Mouse (Mus musculus): ENCODE measurements at regions not wholly inside any gene's neighbourhood (a gene's known extent, or its start where the extent isn't known, plus 50 kb on each side); places are given as distances from the start of the nearest gene placed in this dataset.

GRCm38 (mm10) chr5:126559011-126559410 is 682.6 kb upstream of the Tmem132c start:
- intact Hi-C loops (cut with DNase I), result no loop called here

GRCm38 (mm10) chr5:126565817-126566216 is 675.8 kb upstream of the Tmem132c start:
- intact Hi-C loops (cut with DNase I), result no loop called here

- intact Hi-C loops (cut with DNase I), result no loop called here
Measured at GRCm38 (mm10) chr5:126566226-126566625, 675.4 kb upstream of the Tmem132c start.

- intact Hi-C loops (cut with DNase I), result no loop called here
Measured at GRCm38 (mm10) chr5:126573766-126574165, 667.8 kb upstream of the Tmem132c start.

- intact Hi-C loops (cut with DNase I), result no loop called here
Measured at GRCm38 (mm10) chr5:126597786-126598330, 643.8 kb upstream of the Tmem132c start.

GRCm38 (mm10) chr5:126599561-126599960 is 642.0 kb upstream of the Tmem132c start:
- intact Hi-C loops (cut with DNase I), result no loop called here

- intact Hi-C loops (cut with DNase I), result no loop called here
Measured at GRCm38 (mm10) chr5:126606756-126607155, 634.9 kb upstream of the Tmem132c start.

- intact Hi-C loops (cut with DNase I), result no loop called here
Measured at GRCm38 (mm10) chr5:126612571-126612970, 629.0 kb upstream of the Tmem132c start.

- intact Hi-C loops (cut with DNase I), result loop anchor here (5.0 kb wide), 1 partner anchor 110 kb away; no protein-coding TSS in a partner anchor
Measured at GRCm38 (mm10) chr5:126622551-126622950, 619.1 kb upstream of the Tmem132c start.

- intact Hi-C loops (cut with DNase I), result loop anchor here (5.0 kb wide), 1 partner anchor 109 kb away; no protein-coding TSS in a partner anchor
Measured at GRCm38 (mm10) chr5:126623205-126623604, 618.4 kb upstream of the Tmem132c start.

GRCm38 (mm10) chr5:126629826-126630225 is 611.8 kb upstream of the Tmem132c start:
- intact Hi-C loops (cut with DNase I), result no loop called here

GRCm38 (mm10) chr5:126650415-126650814 is 591.2 kb upstream of the Tmem132c start:
- intact Hi-C loops (cut with DNase I), result no loop called here

GRCm38 (mm10) chr5:126651367-126651766 is 590.2 kb upstream of the Tmem132c start:
- intact Hi-C loops (cut with DNase I), result no loop called here

- intact Hi-C loops (cut with DNase I), result loop anchor here (10.0 kb wide), 1 partner anchor 142 kb away; no protein-coding TSS in a partner anchor
Measured at GRCm38 (mm10) chr5:126662648-126663047, 579.0 kb upstream of the Tmem132c start.

GRCm38 (mm10) chr5:126671156-126671555 is 570.5 kb upstream of the Tmem132c start:
- intact Hi-C loops (cut with DNase I), result no loop called here

- intact Hi-C loops (cut with DNase I), result no loop called here
Measured at GRCm38 (mm10) chr5:126680262-126680661, 561.3 kb upstream of the Tmem132c start.

- intact Hi-C loops (cut with DNase I), result no loop called here
Measured at GRCm38 (mm10) chr5:126699314-126699713, 542.3 kb upstream of the Tmem132c start.

- intact Hi-C loops (cut with DNase I), result no loop called here
Measured at GRCm38 (mm10) chr5:126703516-126704282, 537.9 kb upstream of the Tmem132c start.

GRCm38 (mm10) chr5:126705871-126706270 is 535.7 kb upstream of the Tmem132c start:
- intact Hi-C loops (cut with DNase I), result no loop called here

- intact Hi-C loops (cut with DNase I), result no loop called here
Measured at GRCm38 (mm10) chr5:126706701-126707100, 534.9 kb upstream of the Tmem132c start.

GRCm38 (mm10) chr5:126714672-126715071 is 526.9 kb upstream of the Tmem132c start:
- intact Hi-C loops (cut with DNase I), result no loop called here

- intact Hi-C loops (cut with DNase I), result no loop called here
Measured at GRCm38 (mm10) chr5:126718421-126718820, 523.2 kb upstream of the Tmem132c start.

- intact Hi-C loops (cut with DNase I), result no loop called here
Measured at GRCm38 (mm10) chr5:126721300-126721699, 520.3 kb upstream of the Tmem132c start.
